Mouse (Mus musculus) bone marrow, adult 2 months (tissue): ENCODE results near the gene Sobp.

Experiments used
- CTCF ChIP-seq: fragments of 200-500 bp; IDR thresholded peaks from 2 replicates; pipeline ENCODE4 v1.5.1; 2011; ENCODE audit warnings: low read length, control low read depth; ENCODE audit not compliant: control insufficient read depth, insufficient read depth
- POLR2A ChIP-seq: fragments of 200-500 bp; IDR thresholded peaks from 2 replicates; pipeline ENCODE4 v1.6.1; 2011; ENCODE audit warnings: low read depth, mild to moderate bottlenecking, control low read depth, low read length, borderline replicate concordance; ENCODE audit not compliant: control insufficient read depth

- TF ChIP-seq CTCF (no peak), POLR2A (no peak)
Measured at GRCm38 (mm10) chr10:43173141-43173827, 1.0 kb downstream of the Sobp start.
